In genomic region chr15:94342365-94342764, GRCm38 (mm10) we compare ENCODE assay signal across 8 mouse cellular contexts.
DNase-seq lines count a peak whose midpoint lies in the region; ATAC-seq lines count a peak whose summit lies in the region.

No protein-coding gene starts in this region.

- no peak overlapping the region for H3K4me2 ChIP-seq in heart, embryonic 11.5 days

- no peak overlapping the region for H3K4me3 ChIP-seq in heart, embryonic 11.5 days (ENCODE audit: low read depth, low read length)

- no peaks in the 10 kb centered on the region for H3K4me1 ChIP-seq in heart, embryonic 11.5 days (ENCODE audit: control insufficient read depth, insufficient read depth, low read length)

- 63% methylated on average over 10 of the region's 10 CpGs for WGBS in heart, embryonic 11.5 days (ENCODE audit: insufficient replicate concordance)

- H3K27me3 ChIP-seq in heart, embryonic 11.5 days (ENCODE audit: control insufficient read depth, insufficient read depth, low read length): no peaks in the 10 kb centered on the region

- intact Hi-C loops in heart, postnatal 10 days (cut with DNase I): loop anchor here (1.0 to 5.0 kb wide), 3 partner anchors 75 to 178 kb away; no protein-coding TSS in a partner anchor

- no peak overlapping the region for H3K9ac ChIP-seq in heart, embryonic 11.5 days (ENCODE audit: low read depth, low read length)

- no peaks in the 10 kb centered on the region; the same call in 1 of the 2 replicates for H3K9me3 ChIP-seq in heart, embryonic 11.5 days (replicated peaks; ENCODE audit: control insufficient read depth, low read length)

- peak; percentile 52 to 86 for DNase-seq in heart, adult 18-20 months
- peak; percentile 71 for DNase-seq in ZHBTc4 (ENCODE audit: low read depth, low spot score)
- DNase-seq in embryo, embryonic 10 days (ENCODE audit: low spot score): peak; percentile 60
- DNase-seq in heart, postnatal 10 days: peak; percentile 71 to 83
- DNase-seq in left cerebral cortex, adult 18-20 months (ENCODE audit: low spot score in 2 of 2): peak; percentile 75 to 87
- DNase-seq in natural killer cell, adult 2 months (ENCODE audit: low spot score in 2 of 2): peak; percentile 10 to 47
- DNase-seq in testis, postnatal 14 days (ENCODE audit: low spot score): peak; percentile 44

- H3K36me3 ChIP-seq in heart, embryonic 11.5 days (ENCODE audit: control insufficient read depth, insufficient read depth, low read length): no peaks in the 10 kb centered on the region

- no peak for ATAC-seq in heart, embryonic 11.5 days (replicated peaks; ENCODE audit: insufficient number of reproducible peaks, low FRiP score, low TSS enrichment)

- no peak overlapping the region for H3K27ac ChIP-seq in heart, embryonic 11.5 days (ENCODE audit: low read depth, low read length)

Comparison
In these comparisons a context has a peak if more than half of its experiments do, and no peak if none do; other contexts are left out.
1. DNase-seq: peak in every context shown above with its lines; median percentile 81 in left cerebral cortex, adult 18-20 months; 77 in heart, postnatal 10 days; 71 in ZHBTc4; 69 in heart, adult 18-20 months; 60 in embryo, embryonic 10 days; 44 in testis, postnatal 14 days; 28 in natural killer cell, adult 2 months.